Comparison of ENCODE assay signal across 10 mouse cellular contexts in genomic region chr2:38784396-38784795, GRCm38 (mm10).
A peak's percentile ranks its signal among the peaks of the same experiment; 100 is the strongest.
DNase-seq lines count a peak whose midpoint lies in the region; ATAC-seq and TF ChIP-seq lines count a peak whose summit lies in the region.
"Had no signal": no experiment of that assay in that cellular context is flagged by ENCODE, and none has a peak within 500 bp of the region (broad histone marks: within the 10 kb centered on the region; RNA-seq: fewer than 3 reads in every experiment).

No protein-coding gene starts in this region.

- no peak overlapping the region for H3K4me2 ChIP-seq in lung, postnatal 0 days (replicated peaks; ENCODE audit: low read depth, low read length)
- no peak overlapping the region for H3K4me2 ChIP-seq in stomach, postnatal 0 days (replicated peaks; ENCODE audit: low read depth)

- TF ChIP-seq EP300 in lung, postnatal 0 days (IDR thresholded peaks at IDR 0.05): no peak
- TF ChIP-seq EP300 in stomach, postnatal 0 days (optimal IDR thresholded peaks at IDR 0.05): no peak

- no peak overlapping the region for H3K9ac ChIP-seq in lung, postnatal 0 days (replicated peaks; ENCODE audit: low read depth)
- no peak overlapping the region for H3K9ac ChIP-seq in stomach, postnatal 0 days (ENCODE audit: low read length)

- 31% methylated on average over 11 of the region's 11 CpGs for WGBS in lung, postnatal 0 days
- 41% methylated on average over 11 of the region's 11 CpGs for WGBS in stomach, postnatal 0 days

- H3K4me3 ChIP-seq in lung, postnatal 0 days (ENCODE audit: low read depth, low read length): no peak overlapping the region
- no peak overlapping the region for H3K4me3 ChIP-seq in stomach, postnatal 0 days (ENCODE audit: low read depth, low read length)

- no peaks in the 10 kb centered on the region for H3K27me3 ChIP-seq in lung, postnatal 0 days (replicated peaks; ENCODE audit: insufficient read depth, low read length)
- H3K27me3 ChIP-seq in stomach, postnatal 0 days (ENCODE audit: control insufficient read depth, insufficient read depth, low read length): no peaks in the 10 kb centered on the region

- no peaks in the 10 kb centered on the region for H3K9me3 ChIP-seq in lung, postnatal 0 days (ENCODE audit: low read length)
- H3K9me3 ChIP-seq in stomach, postnatal 0 days (ENCODE audit: control insufficient read depth, low read length): no peaks in the 10 kb centered on the region

- peak; percentile 21 to 68 for DNase-seq in adrenal gland, adult (ENCODE audit: inconsistent age in 2 of 2, low spot score in 1 of 2)
- DNase-seq in adrenal gland, postnatal 4 days (ENCODE audit: low spot score in 2 of 2): no peak
- peak; percentile 4 for DNase-seq in lung, postnatal 36 days
- no peak for DNase-seq in lung, postnatal 0 days (ENCODE audit: low spot score)
- DNase-seq in kidney, postnatal 10 days: peak; percentile 9
- DNase-seq in stomach, postnatal 0 days (ENCODE audit: low spot score): peak; percentile 32
- no peak for DNase-seq in c-Kit-positive CD71-positive TER-119-positive erythroid progenitor cells, embryonic 14.5 days (ENCODE audit: low spot score)
- DNase-seq in gastrocnemius, postnatal 10 days: no peak
- DNase-seq: cerebellum, adult 8-10 months had no signal

- no peak overlapping the region for H3K27ac ChIP-seq in lung, postnatal 0 days (ENCODE audit: low read length)
- no peak overlapping the region for H3K27ac ChIP-seq in stomach, postnatal 0 days (replicated peaks)

- TF ChIP-seq CTCF in lung, postnatal 0 days (IDR thresholded peaks at IDR 0.05): no peak
- no peak for TF ChIP-seq CTCF in stomach, postnatal 0 days (IDR thresholded peaks at IDR 0.05; ENCODE audit: low read depth)

- ATAC-seq in lung, postnatal 0 days: no peak
- ATAC-seq in stomach, postnatal 0 days (ENCODE audit: low FRiP score, low TSS enrichment): peak; percentile 77
- ATAC-seq: midbrain, embryonic 16.5 days had no signal

- no peaks in the 10 kb centered on the region for H3K36me3 ChIP-seq in lung, postnatal 0 days (ENCODE audit: insufficient read depth, low read length)
- no peaks in the 10 kb centered on the region for H3K36me3 ChIP-seq in stomach, postnatal 0 days (ENCODE audit: control insufficient read depth, insufficient read depth, low read length)

- no peaks in the 10 kb centered on the region for H3K4me1 ChIP-seq in lung, postnatal 0 days (ENCODE audit: insufficient read depth, low read depth, low read length)
- H3K4me1 ChIP-seq in stomach, postnatal 0 days (replicated peaks; ENCODE audit: control insufficient read depth, insufficient read depth): no peaks in the 10 kb centered on the region

Comparison
In these comparisons a context has a peak if more than half of its experiments do, and no peak if none do; other contexts are left out.
1. DNase-seq: peak in adrenal gland, adult (2 of 2), lung, postnatal 36 days (single experiment), kidney, postnatal 10 days (single experiment) and stomach, postnatal 0 days (single experiment); none in adrenal gland, postnatal 4 days (0 of 2), lung, postnatal 0 days (single experiment), c-Kit-positive CD71-positive TER-119-positive erythroid progenitor cells, embryonic 14.5 days (single experiment) and gastrocnemius, postnatal 10 days (single experiment).